Mouse (Mus musculus): ENCODE measurements at regions not wholly inside any gene's neighbourhood (a gene's known extent, or its start where the extent isn't known, plus 50 kb on each side); places are given as distances from the start of the nearest gene placed in this dataset.

- H3K9ac ChIP-seq, result no peak overlapping the region
- H3K9me3 ChIP-seq, result no peaks in the 10 kb centered on the region
- no peak overlapping the region for H3K4me3 ChIP-seq (replicated peaks)
- 56% methylated on average over 1 of the region's 1 CpGs for WGBS
- H3K4me2 ChIP-seq (replicated peaks), result no peak overlapping the region
- no peaks in the 10 kb centered on the region for H3K36me3 ChIP-seq
- no peak overlapping the region for H3K27ac ChIP-seq
- H3K4me1 ChIP-seq (replicated peaks), result 0 out of 2 replicates have a peak, but pooled peaks cover 3% of the 10 kb centered on the region
- H3K27me3 ChIP-seq (replicated peaks), result no peaks in the 10 kb centered on the region
- ATAC-seq, result no peak
Measured at GRCm38 (mm10) chr7:113105359-113105758, 101.9 kb upstream of the Arntl start.

GRCm38 (mm10) chr7:113106731-113107130, 100.5 kb upstream of the Arntl start:
- no peak overlapping the region for H3K27ac ChIP-seq
- no peaks in the 10 kb centered on the region for H3K36me3 ChIP-seq
- no peaks in the 10 kb centered on the region for H3K4me1 ChIP-seq (replicated peaks)
- H3K4me3 ChIP-seq (replicated peaks), result no peak overlapping the region
- WGBS, result 89% methylated on average over 7 of the region's 7 CpGs
- no peaks in the 10 kb centered on the region for H3K9me3 ChIP-seq
- H3K4me2 ChIP-seq (replicated peaks), result no peak overlapping the region
- H3K9ac ChIP-seq, result no peak overlapping the region
- no peaks in the 10 kb centered on the region for H3K27me3 ChIP-seq (replicated peaks)
- no peak for ATAC-seq

- ATAC-seq, result no peak
- no peaks in the 10 kb centered on the region for H3K36me3 ChIP-seq
- no peak overlapping the region for H3K27ac ChIP-seq
- H3K9ac ChIP-seq, result no peak overlapping the region
- no peaks in the 10 kb centered on the region for H3K27me3 ChIP-seq (replicated peaks)
- no peaks in the 10 kb centered on the region for H3K9me3 ChIP-seq
- 78% methylated on average over 5 of the region's 5 CpGs for WGBS
- H3K4me3 ChIP-seq (replicated peaks), result no peak overlapping the region
- no peaks in the 10 kb centered on the region for H3K4me1 ChIP-seq (replicated peaks)
- no peak overlapping the region for H3K4me2 ChIP-seq (replicated peaks)
Measured at GRCm38 (mm10) chr7:113107965-113108364, 99.3 kb upstream of the Arntl start.

GRCm38 (mm10) chr7:113108442-113109000, 98.7 kb upstream of the Arntl start:
- H3K4me1 ChIP-seq (replicated peaks), result no peaks in the 10 kb centered on the region
- ATAC-seq, result no peak
- no peak overlapping the region for H3K4me3 ChIP-seq (replicated peaks)
- no peaks in the 10 kb centered on the region for H3K27me3 ChIP-seq (replicated peaks)
- no peaks in the 10 kb centered on the region for H3K9me3 ChIP-seq
- 69% methylated on average over 7 of the region's 7 CpGs for WGBS
- no peaks in the 10 kb centered on the region for H3K36me3 ChIP-seq
- no peak overlapping the region for H3K4me2 ChIP-seq (replicated peaks)
- no peak overlapping the region for H3K27ac ChIP-seq
- no peak overlapping the region for H3K9ac ChIP-seq

GRCm38 (mm10) chr7:113109481-113109880, 97.8 kb upstream of the Arntl start:
- Histone ChIP-seq H3K9me3 (no peaks in the 10 kb centered on the region), H3K27ac (no peak overlapping the region), H3K9ac (no peak overlapping the region), H3K4me1 (replicated peaks) (no peaks in the 10 kb centered on the region), H3K36me3 (no peaks in the 10 kb centered on the region), H3K27me3 (replicated peaks) (no peaks in the 10 kb centered on the region), H3K4me3 (replicated peaks) (no peak overlapping the region), H3K4me2 (replicated peaks) (no peak overlapping the region)
- no peak for ATAC-seq

- Histone ChIP-seq H3K27me3 (replicated peaks) (no peaks in the 10 kb centered on the region), H3K9ac (no peak overlapping the region), H3K4me3 (replicated peaks) (no peak overlapping the region), H3K36me3 (no peaks in the 10 kb centered on the region), H3K9me3 (no peaks in the 10 kb centered on the region), H3K4me1 (replicated peaks) (no peaks in the 10 kb centered on the region), H3K4me2 (replicated peaks) (no peak overlapping the region), H3K27ac (no peak overlapping the region)
- 61% methylated on average over 7 of the region's 7 CpGs for WGBS
- no peak for ATAC-seq
Measured at GRCm38 (mm10) chr7:113110867-113111508, 96.3 kb upstream of the Arntl start.

- H3K4me3 ChIP-seq (replicated peaks), result no peak overlapping the region
- H3K9ac ChIP-seq, result no peak overlapping the region
- H3K27me3 ChIP-seq (replicated peaks), result no peaks in the 10 kb centered on the region
- no peaks in the 10 kb centered on the region for H3K9me3 ChIP-seq
- H3K4me1 ChIP-seq (replicated peaks), result no peaks in the 10 kb centered on the region
- H3K27ac ChIP-seq, result no peak overlapping the region
- no peak for ATAC-seq
- H3K4me2 ChIP-seq (replicated peaks), result no peak overlapping the region
- H3K36me3 ChIP-seq, result no peaks in the 10 kb centered on the region
- 36% methylated on average over 10 of the region's 10 CpGs for WGBS
Measured at GRCm38 (mm10) chr7:113113266-113113893, 93.9 kb upstream of the Arntl start.

GRCm38 (mm10) chr7:113117599-113117998, 89.7 kb upstream of the Arntl start:
- no peaks in the 10 kb centered on the region for H3K27me3 ChIP-seq (replicated peaks)
- no peak overlapping the region for H3K4me3 ChIP-seq (replicated peaks)
- H3K36me3 ChIP-seq, result no peaks in the 10 kb centered on the region
- no peak overlapping the region for H3K4me2 ChIP-seq (replicated peaks)
- no peak overlapping the region for H3K27ac ChIP-seq
- H3K9ac ChIP-seq, result no peak overlapping the region
- no peaks in the 10 kb centered on the region for H3K9me3 ChIP-seq
- WGBS, result 82% methylated on average over 4 of the region's 4 CpGs
- ATAC-seq, result no peak
- peaks cover 4% of the 10 kb centered on the region; the same call in 1 of the 2 replicates for H3K4me1 ChIP-seq (replicated peaks)

- Histone ChIP-seq H3K36me3 (no peaks in the 10 kb centered on the region), H3K4me3 (replicated peaks) (no peak overlapping the region), H3K27ac (peak overlapping the region; percentile 41; the same call in 1 of the 2 replicates), H3K27me3 (replicated peaks) (no peaks in the 10 kb centered on the region), H3K4me1 (replicated peaks) (peaks cover 4% of the 10 kb centered on the region; the same call in 1 of the 2 replicates), H3K9ac (no peak overlapping the region), H3K4me2 (replicated peaks) (peak overlapping the region; percentile 41), H3K9me3 (no peaks in the 10 kb centered on the region)
- 18% methylated on average over 6 of the region's 6 CpGs for WGBS
- ATAC-seq, result peak; percentile 94
Measured at GRCm38 (mm10) chr7:113121911-113122319, 85.3 kb upstream of the Arntl start.

GRCm38 (mm10) chr7:113126010-113126409, 81.3 kb upstream of the Arntl start:
- H3K9me3 ChIP-seq, result no peaks in the 10 kb centered on the region
- no peak overlapping the region for H3K27ac ChIP-seq
- 83% methylated on average over 1 of the region's 1 CpGs for WGBS
- no peak overlapping the region for H3K9ac ChIP-seq
- H3K4me2 ChIP-seq (replicated peaks), result no peak overlapping the region
- peaks cover 4% of the 10 kb centered on the region; the same call in 1 of the 2 replicates for H3K4me1 ChIP-seq (replicated peaks)
- H3K27me3 ChIP-seq (replicated peaks), result no peaks in the 10 kb centered on the region
- ATAC-seq, result no peak
- H3K4me3 ChIP-seq (replicated peaks), result no peak overlapping the region
- no peaks in the 10 kb centered on the region for H3K36me3 ChIP-seq

- ATAC-seq, result no peak
Measured at GRCm38 (mm10) chr7:113130552-113130951, 76.7 kb upstream of the Arntl start.

GRCm38 (mm10) chr7:113131945-113132538, 75.2 kb upstream of the Arntl start:
- 0 out of 2 replicates have a peak, but pooled peaks have one; percentile 45 for ATAC-seq
- Histone ChIP-seq H3K9me3 (no peaks in the 10 kb centered on the region), H3K4me2 (replicated peaks) (no peak overlapping the region), H3K27me3 (replicated peaks) (no peaks in the 10 kb centered on the region), H3K4me3 (replicated peaks) (no peak overlapping the region), H3K36me3 (no peaks in the 10 kb centered on the region), H3K27ac (no peak overlapping the region), H3K4me1 (replicated peaks) (no peaks in the 10 kb centered on the region), H3K9ac (no peak overlapping the region)
- under 1% methylated on average over 6 of the region's 6 CpGs for WGBS

More at GRCm38 (mm10) chr7:113130552-113130951, 76.7 kb upstream of the Arntl start:
- no peak overlapping the region for H3K4me2 ChIP-seq (replicated peaks)
- H3K27me3 ChIP-seq (replicated peaks), result no peaks in the 10 kb centered on the region
- H3K9me3 ChIP-seq, result no peaks in the 10 kb centered on the region
- H3K36me3 ChIP-seq, result no peaks in the 10 kb centered on the region
- H3K4me1 ChIP-seq (replicated peaks), result no peaks in the 10 kb centered on the region
- no peak overlapping the region for H3K9ac ChIP-seq
- 75% methylated on average over 6 of the region's 6 CpGs for WGBS
- no peak overlapping the region for H3K27ac ChIP-seq
- no peak overlapping the region for H3K4me3 ChIP-seq (replicated peaks)
